Mouse (Mus musculus) thymus, postnatal 4 days (tissue): ENCODE data around the gene Spink2.
"Not testable (repeated sequence)": the region's sequence is repeated elsewhere in the genome, so short reads cannot be mapped to it uniquely, and the experiment has no call there.

ENCODE experiments used
- DNase-seq: peaks from one replicate; pipeline ENCODE4 v3.0.0; 2021

The Spink2 gene

GRCm38 (mm10) chr5:77193266-77193665 is 18.0 kb downstream of the Spink2 start:
- no peak for DNase-seq

GRCm38 (mm10) chr5:77191631-77192030 is 19.6 kb downstream of the Spink2 start:
- no peak for DNase-seq

GRCm38 (mm10) chr5:77191106-77191505 is 20.2 kb downstream of the Spink2 start:
- DNase-seq: no peak

GRCm38 (mm10) chr5:77188738-77189137 is 22.5 kb downstream of the Spink2 start:
- no peak for DNase-seq

GRCm38 (mm10) chr5:77185351-77185750 is 25.9 kb downstream of the Spink2 start:
- no peak for DNase-seq

GRCm38 (mm10) chr5:77183876-77184275 is 27.4 kb downstream of the Spink2 start:
- not testable (repeated sequence) for DNase-seq

GRCm38 (mm10) chr5:77183338-77183737 is 27.9 kb downstream of the Spink2 start:
- DNase-seq: no peak

GRCm38 (mm10) chr5:77181508-77181907 is 29.8 kb downstream of the Spink2 start:
- no peak for DNase-seq

- no peak for DNase-seq
Measured at GRCm38 (mm10) chr5:77178976-77179375, 32.3 kb downstream of the Spink2 start.

GRCm38 (mm10) chr5:77178008-77178407 is 33.3 kb downstream of the Spink2 start:
- no peak for DNase-seq

GRCm38 (mm10) chr5:77174779-77175178 is 36.5 kb downstream of the Spink2 start:
- DNase-seq: no peak

- no peak for DNase-seq
Measured at GRCm38 (mm10) chr5:77170593-77170992, 40.7 kb downstream of the Spink2 start.

GRCm38 (mm10) chr5:77167306-77167945 is 43.8 kb downstream of the Spink2 start:
- DNase-seq: no peak

- no peak for DNase-seq
Measured at GRCm38 (mm10) chr5:77165703-77166625, 45.3 kb downstream of the Spink2 start.

- no peak for DNase-seq
Measured at GRCm38 (mm10) chr5:77163597-77163996, 47.7 kb downstream of the Spink2 start.

- no peak for DNase-seq
Measured at GRCm38 (mm10) chr5:77162566-77162965, 48.7 kb downstream of the Spink2 start.

GRCm38 (mm10) chr5:77157777-77158540 is 53.3 kb downstream of the Spink2 start:
- DNase-seq: no peak

GRCm38 (mm10) chr5:77156938-77157337 is 54.3 kb downstream of the Spink2 start:
- DNase-seq: no peak

GRCm38 (mm10) chr5:77155526-77155925 is 55.7 kb downstream of the Spink2 start:
- no peak for DNase-seq
